Mouse (Mus musculus) kidney, adult 8-10 months (tissue): ENCODE measurements around the gene 3110082J24Rik.
"Not testable (repeated sequence)": the region's sequence is repeated elsewhere in the genome, so short reads cannot be mapped to it uniquely, and the experiment has no call there.

Experiments used
- DNase-seq, 2 experiments: peaks; one replicate each; pipeline ENCODE4 v3.0.0; 2022

3110082J24Rik gene

GRCm38 (mm10) chr5:30071677-30072076, 34.2 kb downstream of the 3110082J24Rik start:
- no peak for DNase-seq

DNA sequence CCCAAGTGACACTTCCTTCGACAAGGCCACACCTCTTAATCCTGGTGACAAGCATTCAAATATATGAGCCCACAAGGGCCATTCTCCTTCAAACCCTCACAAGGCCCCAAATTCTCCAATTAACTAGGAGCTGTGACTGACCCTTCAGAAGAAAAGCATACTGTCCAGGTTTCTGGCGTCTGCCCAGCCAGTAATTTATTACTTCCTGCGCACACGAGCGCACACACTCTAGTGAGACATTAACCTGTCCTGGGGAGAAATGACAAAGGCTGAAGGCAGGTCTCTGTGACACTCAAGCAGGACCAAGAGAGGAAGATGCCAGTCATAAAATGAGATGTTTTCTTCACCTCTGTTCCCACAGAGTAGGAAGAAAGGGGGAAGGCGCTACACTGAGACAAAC, 38.2 kb downstream of the 3110082J24Rik start:
- peak; percentile 15 to 26 for DNase-seq

DNA sequence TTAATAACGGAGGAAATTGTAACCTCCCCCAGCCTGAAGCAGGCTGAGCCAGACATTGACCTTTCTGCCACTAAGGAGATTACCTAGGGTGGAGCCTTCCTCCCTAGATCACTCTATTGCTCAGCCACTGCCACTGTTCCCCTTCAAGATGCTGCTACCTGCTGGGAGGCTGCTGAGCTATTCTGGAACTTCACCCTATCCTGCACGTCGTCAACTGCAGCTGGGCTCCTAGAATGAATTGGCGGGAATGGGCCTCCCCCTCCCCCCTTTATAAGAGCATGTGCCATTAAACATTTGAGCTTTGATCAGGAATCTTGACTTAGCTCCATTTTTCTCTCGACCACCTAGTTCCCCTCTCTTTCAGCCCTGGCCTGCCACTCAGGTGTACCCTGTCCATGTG, 46.3 kb downstream of the 3110082J24Rik start:
- not testable (repeated sequence) for DNase-seq

DNA sequence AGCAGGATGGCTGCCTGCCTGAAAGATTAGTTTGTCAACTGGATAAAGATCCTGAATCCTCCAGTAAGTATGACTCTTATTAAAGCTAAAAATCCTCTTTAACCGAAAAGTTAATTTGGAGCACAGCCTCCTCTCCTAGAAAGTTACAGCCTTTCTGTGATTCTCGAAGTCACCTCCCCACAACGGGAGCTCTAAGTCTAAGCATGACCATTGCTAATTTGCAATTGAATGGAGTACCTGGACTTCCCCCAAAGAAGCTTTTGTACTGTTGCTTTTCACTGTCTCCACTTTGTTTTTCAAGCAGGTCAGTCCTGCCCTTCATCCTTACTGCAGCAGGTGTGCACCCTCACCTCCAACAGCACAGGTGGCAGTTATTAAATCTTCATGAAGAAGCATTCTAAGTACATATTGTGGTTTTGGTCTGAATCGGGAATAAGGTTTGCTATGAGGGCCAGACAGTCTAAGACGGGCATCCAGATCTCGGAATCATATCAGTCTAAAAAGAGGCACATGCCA, 47.6 kb downstream of the 3110082J24Rik start:
- DNase-seq: no peak
